Mouse (Mus musculus): Measurements from ENCODE around the gene Cox8a. TPM values are rescaled to one million over a fixed set of nuclear protein-coding genes. Genes with fewer than 3 reads are reported as not detected.

The Cox8a gene
- polyA plus RNA-seq, 1 experiment = 1,448 TPM

- H3K27ac ChIP-seq (ENCODE audit: insufficient read depth, low read length) = no peak overlapping the region
- TF ChIP-seq POLR2A (IDR thresholded peaks at IDR 0.05; ENCODE audit: extremely low read depth, insufficient read depth, low read length) (no peak), CTCF (IDR thresholded peaks at IDR 0.05; ENCODE audit: extremely low read depth, insufficient read depth, low read length) (no peak)
- H3K4me3 ChIP-seq (ENCODE audit: insufficient read depth, low read length) = no peak overlapping the region
- H3K4me1 ChIP-seq (ENCODE audit: control insufficient read depth, insufficient read depth, low read length) = 0 out of 2 replicates have a peak, but pooled peaks cover 3% of the 10 kb centered on the region
Observed at GRCm38 (mm10) chr19:7180756-7181405, 36.5 kb downstream of the Cox8a start.

GRCm38 (mm10) chr19:7178841-7179452 is 38.5 kb downstream of the Cox8a start:
- 0 out of 2 replicates have a peak, but pooled peaks cover 3% of the 10 kb centered on the region for H3K4me1 ChIP-seq (ENCODE audit: control insufficient read depth, insufficient read depth, low read length)

GRCm38 (mm10) chr19:7177804-7178511 is 39.5 kb downstream of the Cox8a start:
- Histone ChIP-seq H3K27ac (ENCODE audit: insufficient read depth, low read length) (no peak overlapping the region), H3K4me3 (ENCODE audit: insufficient read depth, low read length) (no peak overlapping the region), H3K4me1 (ENCODE audit: control insufficient read depth, insufficient read depth, low read length) (0 out of 2 replicates have a peak, but pooled peaks cover 3% of the 10 kb centered on the region)
- TF ChIP-seq CTCF (IDR thresholded peaks at IDR 0.05; ENCODE audit: extremely low read depth, insufficient read depth, low read length) (no peak), POLR2A (IDR thresholded peaks at IDR 0.05; ENCODE audit: extremely low read depth, insufficient read depth, low read length) (no peak)

More at GRCm38 (mm10) chr19:7178841-7179452, 38.5 kb downstream of the Cox8a start:
- TF ChIP-seq POLR2A (IDR thresholded peaks at IDR 0.05; ENCODE audit: extremely low read depth, insufficient read depth, low read length) = no peak
- TF ChIP-seq CTCF (IDR thresholded peaks at IDR 0.05; ENCODE audit: extremely low read depth, insufficient read depth, low read length) = no peak
- no peak overlapping the region for H3K27ac ChIP-seq (ENCODE audit: insufficient read depth, low read length)
- H3K4me3 ChIP-seq (ENCODE audit: insufficient read depth, low read length) = no peak overlapping the region

GRCm38 (mm10) chr19:7176041-7176696 is 41.2 kb downstream of the Cox8a start:
- Histone ChIP-seq H3K4me3 (ENCODE audit: insufficient read depth, low read length) (no peak overlapping the region), H3K27ac (ENCODE audit: insufficient read depth, low read length) (no peak overlapping the region), H3K4me1 (ENCODE audit: control insufficient read depth, insufficient read depth, low read length) (0 out of 2 replicates have a peak, but pooled peaks cover 4% of the 10 kb centered on the region)
- TF ChIP-seq CTCF (IDR thresholded peaks at IDR 0.05; ENCODE audit: extremely low read depth, insufficient read depth, low read length) (no peak), POLR2A (IDR thresholded peaks at IDR 0.05; ENCODE audit: extremely low read depth, insufficient read depth, low read length) (no peak)

- Histone ChIP-seq H3K4me3 (ENCODE audit: insufficient read depth, low read length) (no peak overlapping the region), H3K27ac (ENCODE audit: insufficient read depth, low read length) (no peak overlapping the region), H3K4me1 (ENCODE audit: control insufficient read depth, insufficient read depth, low read length) (0 out of 2 replicates have a peak, but pooled peaks cover 1% of the 10 kb centered on the region)
- TF ChIP-seq CTCF (IDR thresholded peaks at IDR 0.05; ENCODE audit: extremely low read depth, insufficient read depth, low read length) (no peak), POLR2A (IDR thresholded peaks at IDR 0.05; ENCODE audit: extremely low read depth, insufficient read depth, low read length) (no peak)
Observed at GRCm38 (mm10) chr19:7172051-7172866, 45.2 kb downstream of the Cox8a start.

- Histone ChIP-seq H3K4me3 (ENCODE audit: insufficient read depth, low read length) (no peak overlapping the region), H3K4me1 (ENCODE audit: control insufficient read depth, insufficient read depth, low read length) (0 out of 2 replicates have a peak, but pooled peaks cover 1% of the 10 kb centered on the region), H3K27ac (ENCODE audit: insufficient read depth, low read length) (no peak overlapping the region)
- TF ChIP-seq POLR2A (IDR thresholded peaks at IDR 0.05; ENCODE audit: extremely low read depth, insufficient read depth, low read length) = no peak
- no peak for TF ChIP-seq CTCF (IDR thresholded peaks at IDR 0.05; ENCODE audit: extremely low read depth, insufficient read depth, low read length)
Observed at GRCm38 (mm10) chr19:7171447-7171846, 46.0 kb downstream of the Cox8a start.

- 0 out of 2 replicates have a peak, but pooled peaks cover 1% of the 10 kb centered on the region for H3K4me1 ChIP-seq (ENCODE audit: control insufficient read depth, insufficient read depth, low read length)
- no peak for TF ChIP-seq CTCF (IDR thresholded peaks at IDR 0.05; ENCODE audit: extremely low read depth, insufficient read depth, low read length)
- no peak for TF ChIP-seq POLR2A (IDR thresholded peaks at IDR 0.05; ENCODE audit: extremely low read depth, insufficient read depth, low read length)
- no peak overlapping the region for H3K27ac ChIP-seq (ENCODE audit: insufficient read depth, low read length)
- H3K4me3 ChIP-seq (ENCODE audit: insufficient read depth, low read length) = no peak overlapping the region
Observed at GRCm38 (mm10) chr19:7170916-7171315, 46.5 kb downstream of the Cox8a start.

- H3K4me1 ChIP-seq (ENCODE audit: control insufficient read depth, insufficient read depth, low read length) = peaks cover 4% of the 10 kb centered on the region; the same call in 1 of the 2 replicates
- no peak overlapping the region for H3K27ac ChIP-seq (ENCODE audit: insufficient read depth, low read length)
- no peak overlapping the region for H3K4me3 ChIP-seq (ENCODE audit: insufficient read depth, low read length)
- no peak for TF ChIP-seq CTCF (IDR thresholded peaks at IDR 0.05; ENCODE audit: extremely low read depth, insufficient read depth, low read length)
- no peak for TF ChIP-seq POLR2A (IDR thresholded peaks at IDR 0.05; ENCODE audit: extremely low read depth, insufficient read depth, low read length)
Observed at GRCm38 (mm10) chr19:7168423-7168822, 49.0 kb downstream of the Cox8a start.
